Mouse (Mus musculus) G1E (cell line): ENCODE measurements around the gene Gm17334. TPM values are rescaled to one million over a fixed set of nuclear protein-coding genes. Genes with fewer than 3 reads are reported as not detected.

Experiments used
- ATAC-seq: 2 replicates; pipeline ENCODE4 v1.8.0; 2016; ENCODE audit warnings: mild to moderate bottlenecking; ENCODE audit not compliant: insufficient number of reproducible peaks, poor library complexity, low FRiP score, severe bottlenecking; ENCODE audit errors: extremely low read depth
- DNase-seq: peaks from one replicate; pipeline ENCODE4 v3.0.0; 2012; ENCODE audit warnings: low spot score
- H3K27me3 ChIP-seq: 2 replicates; pipeline ENCODE4 v1.6.1; 2012; ENCODE audit warnings: mild to moderate bottlenecking, low read length, inconsistent platforms; ENCODE audit not compliant: insufficient read depth
- H3K36me3 ChIP-seq: replicated peaks from 2 replicates; pipeline ENCODE3; 2012; ENCODE audit warnings: mild to moderate bottlenecking, inconsistent platforms
- H3K4me1 ChIP-seq: 2 replicates; pipeline ENCODE4 v1.6.1; 2012; ENCODE audit warnings: low read depth, low read length, inconsistent platforms, mixed read lengths; ENCODE audit not compliant: insufficient read depth
- H3K4me3 ChIP-seq: 2 replicates; pipeline ENCODE4 v1.5.1; 2012; ENCODE audit warnings: low read depth, mild to moderate bottlenecking, inconsistent platforms, low read length, moderate library complexity, mixed read lengths
- H3K9me3 ChIP-seq: replicated peaks from 2 replicates; pipeline ENCODE4 v1.6.1; 2012; ENCODE audit warnings: inconsistent platforms
- CTCF ChIP-seq: IDR thresholded peaks from 2 replicates; pipeline ENCODE4 v1.5.1; 2012; ENCODE audit warnings: low read depth, low read length, inconsistent platforms, mixed read lengths
- GATA1 ChIP-seq: IDR thresholded peaks from 2 replicates; pipeline ENCODE4 v1.6.1; 2012; ENCODE audit warnings: borderline replicate concordance, low read length, inconsistent platforms, mixed read lengths
- GATA2 ChIP-seq: IDR thresholded peaks from 2 replicates; pipeline ENCODE4 v1.6.1; 2012; ENCODE audit warnings: low read depth, low read length, inconsistent platforms, borderline replicate concordance
- POLR2AphosphoS5 ChIP-seq: IDR thresholded peaks from 2 replicates; pipeline ENCODE4 v1.6.1; 2012; ENCODE audit warnings: low read depth, low read length, inconsistent platforms; ENCODE audit not compliant: insufficient replicate concordance
- TAL1 ChIP-seq: conservative IDR thresholded peaks from 2 replicates; pipeline ENCODE4 v1.6.1; 2012; ENCODE audit warnings: low read depth, low read length, inconsistent platforms, mixed read lengths
- polyA plus RNA-seq: library from polyadenylated mRNA; stranded (reverse); fragments of >175 nt; gene quantifications from 2 replicates; pipeline ENCODE4 v1.2.3, GENCODE M21; 2012
- total RNA-seq, 2 experiments: library from RNA; stranded (forward) in 1 of 2; stranded (reverse) in 1 of 2; fragments of 200-1000 nt in 1 of 2; fragments of >200 nt in 1 of 2; fragmentation: Nextera tagmentation in 1 of 2; gene quantifications; 2 replicates each; pipeline ENCODE4 v1.2.3; 2014 to 2017

Gene Gm17334
- total and polyA plus RNA-seq, 3 experiments: not detected

DNA sequence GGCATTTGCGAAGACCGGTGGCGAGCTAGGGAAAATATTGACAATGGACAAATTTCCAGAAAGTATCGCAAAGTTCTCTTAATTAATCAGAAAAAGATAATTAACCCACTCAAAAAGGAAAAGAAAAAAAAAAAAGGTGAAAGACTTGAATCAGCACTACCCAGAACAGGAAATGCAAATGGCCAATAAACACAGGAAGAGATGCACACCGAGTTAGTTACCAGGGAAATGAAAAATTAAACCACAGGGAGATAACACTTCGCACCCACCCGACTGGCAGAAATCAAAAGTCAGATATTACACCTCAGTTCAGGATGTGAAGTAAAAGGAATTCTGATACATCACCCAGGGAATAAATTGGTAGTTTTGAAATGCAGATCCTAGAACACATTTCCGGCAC lies 40.7 kb downstream of the Gm17334 start:
- H3K36me3 ChIP-seq: no peaks in the 10 kb centered on the region
- no peak overlapping the region for H3K4me3 ChIP-seq
- H3K4me1 ChIP-seq: peaks cover 24% of the 10 kb centered on the region
- TF ChIP-seq GATA1 (no peak), CTCF (no peak), POLR2AphosphoS5 (no peak), TAL1 (no peak), GATA2 (no peak)
- DNase-seq (no peak), ATAC-seq (no peak)
- no peaks in the 10 kb centered on the region for H3K9me3 ChIP-seq
- peaks cover 11% of the 10 kb centered on the region for H3K27me3 ChIP-seq

DNA sequence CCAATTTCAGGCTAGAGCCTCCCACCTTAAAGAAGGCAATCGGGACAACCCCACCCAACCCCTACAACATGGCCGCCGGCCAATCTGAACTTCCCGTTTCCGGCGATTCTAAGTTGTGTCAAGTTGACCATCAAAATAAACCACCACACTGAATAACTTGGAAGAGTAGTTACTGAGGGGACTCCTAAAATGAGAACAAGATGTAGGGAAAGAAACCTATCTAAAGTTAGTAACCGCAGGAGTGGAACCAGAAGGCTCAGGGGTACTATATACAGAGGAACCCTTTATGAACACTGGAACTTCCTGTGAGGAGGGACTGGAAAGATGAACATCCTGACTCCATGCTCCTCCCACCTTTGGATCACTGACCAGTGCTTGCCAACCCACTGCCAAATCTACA lies 41.5 kb downstream of the Gm17334 start:
- H3K4me3 ChIP-seq: no peak overlapping the region
- no peak for TF ChIP-seq CTCF
- TF ChIP-seq GATA1: no peak
- no peak for TF ChIP-seq TAL1
- no peak for TF ChIP-seq POLR2AphosphoS5
- TF ChIP-seq GATA2: no peak
- DNase-seq (no peak), ATAC-seq (no peak)
- H3K36me3 ChIP-seq: no peaks in the 10 kb centered on the region
- H3K4me1 ChIP-seq: peaks cover 17% of the 10 kb centered on the region
- H3K27me3 ChIP-seq: peaks cover 14% of the 10 kb centered on the region
- no peaks in the 10 kb centered on the region for H3K9me3 ChIP-seq

Other genes starting within 250 kb of the Gm17334 start
- 20.2 and 22.3 TPM in 2 replicates for gene Kif3a, start 205.8 kb downstream of the Gm17334 start, total RNA-seq (2014; fragmentation: Nextera tagmentation)
- 25.7 and 27.5 TPM in 2 replicates for gene Kif3a, start 205.8 kb downstream of the Gm17334 start, total RNA-seq (2017)
- gene Kif3a, start 205.8 kb downstream of the Gm17334 start, polyA plus RNA-seq: 11.2 and 12.0 TPM in 2 replicates
- 35.8 and 40.6 TPM in 2 replicates for gene Il4, start 154.5 kb downstream of the Gm17334 start, total RNA-seq (2014; fragmentation: Nextera tagmentation)
- 87.7 and 99.1 TPM in 2 replicates for gene Il4, start 154.5 kb downstream of the Gm17334 start, total RNA-seq (2017)
- gene Il4, start 154.5 kb downstream of the Gm17334 start, polyA plus RNA-seq: 0.43 and 1.0 TPM in 2 replicates
- gene Il13, start 138.5 kb downstream of the Gm17334 start, total RNA-seq (2014; fragmentation: Nextera tagmentation): 0.63 TPM in 1 of 2 replicates, not detected in the other
- gene Il13, start 138.5 kb downstream of the Gm17334 start, total RNA-seq (2017): 3.2 and 4.7 TPM in 2 replicates
- gene Il13, start 138.5 kb downstream of the Gm17334 start, polyA plus RNA-seq: not detected in 2 replicates
- 92.4 and 104 TPM in 2 replicates for gene Rad50, start 65.9 kb downstream of the Gm17334 start, total RNA-seq (2014; fragmentation: Nextera tagmentation)
- gene Rad50, start 65.9 kb downstream of the Gm17334 start, total RNA-seq (2017): 73.7 and 97.2 TPM in 2 replicates
- 13.7 and 16.4 TPM in 2 replicates for gene Rad50, start 65.9 kb downstream of the Gm17334 start, polyA plus RNA-seq
- gene Il5, start 52.4 kb downstream of the Gm17334 start, total RNA-seq (2014; fragmentation: Nextera tagmentation): not detected in 2 replicates
- gene Il5, start 52.4 kb downstream of the Gm17334 start, total RNA-seq (2017): 0.11 TPM in 1 of 2 replicates, not detected in the other
- gene Il5, start 52.4 kb downstream of the Gm17334 start, polyA plus RNA-seq: not detected in 2 replicates
- 2.5 TPM in 1 of 2 replicates, not detected in the other for gene Irf1, start 3.2 kb downstream of the Gm17334 start, total RNA-seq (2014; fragmentation: Nextera tagmentation)
- gene Irf1, start 3.2 kb downstream of the Gm17334 start, total RNA-seq (2017): 7.9 and 9.3 TPM in 2 replicates
- 0.21 and 0.29 TPM in 2 replicates for gene Irf1, start 3.2 kb downstream of the Gm17334 start, polyA plus RNA-seq
- not detected in 2 replicates for gene Gm12216, start 86.1 kb upstream of the Gm17334 start, total RNA-seq (2014; fragmentation: Nextera tagmentation)
- gene Gm12216, start 86.1 kb upstream of the Gm17334 start, total RNA-seq (2017): 0.12 and 0.16 TPM in 2 replicates
- not detected in 2 replicates for gene Gm12216, start 86.1 kb upstream of the Gm17334 start, polyA plus RNA-seq
- 3.4 and 6.2 TPM in 2 replicates for gene Slc22a5, start 118.5 kb upstream of the Gm17334 start, total RNA-seq (2014; fragmentation: Nextera tagmentation)
- gene Slc22a5, start 118.5 kb upstream of the Gm17334 start, total RNA-seq (2017): 7.0 and 8.5 TPM in 2 replicates
- 5.4 and 6.8 TPM in 2 replicates for gene Slc22a5, start 118.5 kb upstream of the Gm17334 start, polyA plus RNA-seq
- not detected in 2 replicates for gene Slc22a21, start 207.1 kb upstream of the Gm17334 start, total RNA-seq (2014; fragmentation: Nextera tagmentation)
- gene Slc22a21, start 207.1 kb upstream of the Gm17334 start, total RNA-seq (2017): not detected in 2 replicates
- gene Slc22a21, start 207.1 kb upstream of the Gm17334 start, polyA plus RNA-seq: not detected in 2 replicates